Mouse (Mus musculus) cortical plate, adult 2 months (tissue): ENCODE results near the gene Gm36210.

Experiments
- CTCF ChIP-seq: fragments of 200-500 bp; IDR thresholded peaks from 2 replicates; pipeline ENCODE4 v1.5.1; 2011; ENCODE audit warnings: mild to moderate bottlenecking, control low read depth, low read length; ENCODE audit not compliant: insufficient read depth; ENCODE audit errors: extremely low read depth
- POLR2A ChIP-seq: fragments of 200-500 bp; IDR thresholded peaks from 2 replicates; pipeline ENCODE4 v1.6.1; 2011; ENCODE audit warnings: mild to moderate bottlenecking, low read length, control low read depth; ENCODE audit not compliant: insufficient read depth; ENCODE audit errors: extremely low read depth

DNA sequence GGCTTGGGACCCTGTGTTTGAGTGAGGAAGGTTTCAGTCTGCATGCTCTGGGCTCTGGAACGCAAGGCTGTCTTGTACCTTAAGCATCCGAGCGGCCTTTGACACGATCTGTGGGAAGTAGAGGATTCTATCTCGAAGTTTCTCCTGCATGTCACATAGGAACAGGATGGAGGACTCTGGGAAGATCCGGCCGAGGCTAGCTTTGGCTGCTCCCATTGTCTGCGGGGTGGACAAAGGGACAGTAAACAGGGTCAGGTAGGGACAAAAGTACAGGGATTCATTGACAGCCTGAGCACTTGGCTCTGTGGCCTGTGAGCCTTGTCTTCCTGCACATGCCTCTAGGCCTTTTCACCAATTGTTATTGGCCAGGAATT lies 55.0 kb downstream of the Gm36210 start:
- TF ChIP-seq CTCF (no peak), POLR2A (no peak)
